Mouse (Mus musculus): ENCODE results near the gene Sh3gl1. TPM values are rescaled to one million over a fixed set of nuclear protein-coding genes. Genes with fewer than 3 reads are reported as not detected.

Sh3gl1 gene
- polyA plus RNA-seq, 1 experiment from 2014 or later, result 120 TPM

- WGBS, result 78% methylated on average over 5 of the region's 5 CpGs
- H3K27ac ChIP-seq (replicated peaks), result no peak overlapping the region
- no peak for ATAC-seq (replicated peaks)
- no peak overlapping the region for H3K4me2 ChIP-seq (replicated peaks)
- no peaks in the 10 kb centered on the region for H3K9me3 ChIP-seq
- H3K27me3 ChIP-seq, result no peaks in the 10 kb centered on the region
- peaks cover 12% of the 10 kb centered on the region for H3K4me1 ChIP-seq
- H3K9ac ChIP-seq (replicated peaks), result no peak overlapping the region
- no peak overlapping the region for H3K4me3 ChIP-seq
- peaks cover 4% of the 10 kb centered on the region; the same call in 1 of the 2 replicates for H3K36me3 ChIP-seq
These were observed 11.5 kb downstream of the Sh3gl1 start for GRCm38 (mm10) chr17:56024931-56025330.

- WGBS, result 82% methylated on average over 2 of the region's 2 CpGs
- H3K27me3 ChIP-seq, result no peaks in the 10 kb centered on the region
- H3K36me3 ChIP-seq, result peaks cover 7% of the 10 kb centered on the region
- no peaks in the 10 kb centered on the region for H3K9me3 ChIP-seq
- H3K4me1 ChIP-seq, result peaks cover 12% of the 10 kb centered on the region
- no peak overlapping the region for H3K4me3 ChIP-seq
- ATAC-seq (replicated peaks), result no peak
- H3K9ac ChIP-seq (replicated peaks), result no peak overlapping the region
- no peak overlapping the region for H3K4me2 ChIP-seq (replicated peaks)
- H3K27ac ChIP-seq (replicated peaks), result no peak overlapping the region
These were observed 12.0 kb downstream of the Sh3gl1 start for GRCm38 (mm10) chr17:56024476-56024875.

GRCm38 (mm10) chr17:56023386-56023785 is 13.0 kb downstream of the Sh3gl1 start:
- H3K4me3 ChIP-seq, result no peak overlapping the region
- ATAC-seq (replicated peaks), result no peak
- H3K9ac ChIP-seq (replicated peaks), result no peak overlapping the region
- peaks cover 13% of the 10 kb centered on the region for H3K36me3 ChIP-seq
- H3K27me3 ChIP-seq, result no peaks in the 10 kb centered on the region
- H3K9me3 ChIP-seq, result no peaks in the 10 kb centered on the region
- no peak overlapping the region for H3K4me2 ChIP-seq (replicated peaks)
- WGBS, result 82% methylated on average over 5 of the region's 5 CpGs
- no peak overlapping the region for H3K27ac ChIP-seq (replicated peaks)
- peaks cover 12% of the 10 kb centered on the region for H3K4me1 ChIP-seq

- Histone ChIP-seq H3K4me2 (replicated peaks) (no peak overlapping the region), H3K9me3 (no peaks in the 10 kb centered on the region), H3K36me3 (peaks cover 17% of the 10 kb centered on the region), H3K9ac (replicated peaks) (no peak overlapping the region), H3K4me1 (peaks cover 12% of the 10 kb centered on the region), H3K4me3 (no peak overlapping the region), H3K27ac (replicated peaks) (0 out of 2 replicates have a peak overlapping the region, but pooled peaks have one; percentile 5), H3K27me3 (no peaks in the 10 kb centered on the region)
- 87% methylated on average over 4 of the region's 4 CpGs for WGBS
- no peak for ATAC-seq (replicated peaks)
These were observed 13.5 kb downstream of the Sh3gl1 start for GRCm38 (mm10) chr17:56022989-56023290.

GRCm38 (mm10) chr17:56022131-56022988 is 14.1 kb downstream of the Sh3gl1 start:
- H3K4me1 ChIP-seq, result peaks cover 12% of the 10 kb centered on the region
- peaks cover 23% of the 10 kb centered on the region for H3K36me3 ChIP-seq
- no peaks in the 10 kb centered on the region for H3K27me3 ChIP-seq
- H3K9ac ChIP-seq (replicated peaks), result no peak overlapping the region
- H3K9me3 ChIP-seq, result no peaks in the 10 kb centered on the region
- no peak for ATAC-seq (replicated peaks)
- no peak overlapping the region for H3K4me3 ChIP-seq
- 0 out of 2 replicates have a peak overlapping the region, but pooled peaks have one; percentile 5 for H3K27ac ChIP-seq (replicated peaks)
- WGBS, result 59% methylated on average over 2 of the region's 2 CpGs
- H3K4me2 ChIP-seq (replicated peaks), result no peak overlapping the region

GRCm38 (mm10) chr17:56021161-56021910 is 15.1 kb downstream of the Sh3gl1 start:
- H3K9ac ChIP-seq (replicated peaks), result no peak overlapping the region

GRCm38 (mm10) chr17:56020400-56021084 is 15.9 kb downstream of the Sh3gl1 start:
- Histone ChIP-seq H3K9me3 (no peaks in the 10 kb centered on the region), H3K27me3 (no peaks in the 10 kb centered on the region), H3K4me2 (replicated peaks) (no peak overlapping the region), H3K9ac (replicated peaks) (no peak overlapping the region), H3K4me3 (no peak overlapping the region), H3K27ac (replicated peaks) (peak overlapping the region; percentile 11; the same call in 1 of the 2 replicates), H3K36me3 (peaks cover 41% of the 10 kb centered on the region), H3K4me1 (peaks cover 12% of the 10 kb centered on the region)
- no peak for ATAC-seq (replicated peaks)
- WGBS, result 91% methylated on average over 6 of the region's 6 CpGs

More at GRCm38 (mm10) chr17:56021161-56021910, 15.1 kb downstream of the Sh3gl1 start:
- no peaks in the 10 kb centered on the region for H3K27me3 ChIP-seq
- WGBS, result 79% methylated on average over 4 of the region's 4 CpGs
- ATAC-seq (replicated peaks), result no peak
- peaks cover 33% of the 10 kb centered on the region for H3K36me3 ChIP-seq
- peak overlapping the region; percentile 11 for H3K27ac ChIP-seq (replicated peaks)
- no peak overlapping the region for H3K4me2 ChIP-seq (replicated peaks)
- no peaks in the 10 kb centered on the region for H3K9me3 ChIP-seq
- peaks cover 12% of the 10 kb centered on the region for H3K4me1 ChIP-seq
- no peak overlapping the region for H3K4me3 ChIP-seq

GRCm38 (mm10) chr17:56018347-56019131 is 17.9 kb downstream of the Sh3gl1 start:
- Histone ChIP-seq H3K9me3 (no peaks in the 10 kb centered on the region), H3K27ac (replicated peaks) (0 out of 2 replicates have a peak overlapping the region, but pooled peaks have one; percentile 21), H3K4me2 (replicated peaks) (no peak overlapping the region), H3K9ac (replicated peaks) (no peak overlapping the region), H3K27me3 (no peaks in the 10 kb centered on the region), H3K4me3 (no peak overlapping the region), H3K4me1 (peaks cover 12% of the 10 kb centered on the region), H3K36me3 (peaks cover 54% of the 10 kb centered on the region)
- 77% methylated on average over 20 of the region's 20 CpGs for WGBS
- ATAC-seq (replicated peaks), result no peak; the same call in 1 of the 2 replicates

- Histone ChIP-seq H3K9ac (replicated peaks) (no peak overlapping the region), H3K4me2 (replicated peaks) (no peak overlapping the region), H3K27ac (replicated peaks) (0 out of 2 replicates have a peak overlapping the region, but pooled peaks have one; percentile 21), H3K36me3 (peaks cover 60% of the 10 kb centered on the region), H3K9me3 (no peaks in the 10 kb centered on the region), H3K27me3 (no peaks in the 10 kb centered on the region), H3K4me3 (no peak overlapping the region), H3K4me1 (peaks cover 12% of the 10 kb centered on the region)
- 88% methylated on average over 7 of the region's 7 CpGs for WGBS
- no peak for ATAC-seq (replicated peaks)
These were observed 18.6 kb downstream of the Sh3gl1 start for GRCm38 (mm10) chr17:56017848-56018247.

GRCm38 (mm10) chr17:56016793-56017785 is 19.3 kb downstream of the Sh3gl1 start:
- Histone ChIP-seq H3K4me1 (peaks cover 5% of the 10 kb centered on the region; the same call in 1 of the 2 replicates), H3K4me2 (replicated peaks) (no peak overlapping the region), H3K36me3 (peaks cover 65% of the 10 kb centered on the region), H3K9me3 (no peaks in the 10 kb centered on the region), H3K4me3 (no peak overlapping the region), H3K9ac (replicated peaks) (no peak overlapping the region), H3K27ac (replicated peaks) (0 out of 2 replicates have a peak overlapping the region, but pooled peaks have one; percentile 16), H3K27me3 (no peaks in the 10 kb centered on the region)
- 87% methylated on average over 15 of the region's 15 CpGs for WGBS
- no peak for ATAC-seq (replicated peaks)
